Mouse (Mus musculus): Measurements from ENCODE around the gene Mrpl12. TPM values are rescaled to one million over a fixed set of nuclear protein-coding genes. Genes with fewer than 3 reads are reported as not detected.
A peak's percentile ranks its signal among the peaks of the same experiment; 100 is the strongest.

The Mrpl12 gene
- 139 and 141 TPM in 2 replicates for polyA plus RNA-seq (2014; fragmentation: Nextera tagmentation; extraction: Ambion mirVana)

- peak; percentile 92 for ATAC-seq (ENCODE audit: low FRiP score)
- peak; percentile 96 for DNase-seq (ENCODE audit: low spot score)
- peak within 1 kb of the TSS; percentile 91 for H3K9ac ChIP-seq (ENCODE audit: low read depth, low read length)
- peaks cover 10% of the 10 kb centered on the region; the same call in 1 of the 2 replicates for H3K36me3 ChIP-seq (ENCODE audit: control insufficient read depth, insufficient read depth, low read length)
- no peaks in the 10 kb centered on the region for H3K9me3 ChIP-seq (ENCODE audit: control insufficient read depth, low read length)
- peak within 1 kb of the TSS; percentile 82 for H3K27ac ChIP-seq (ENCODE audit: low read depth, low read length)
- peak within 1 kb of the TSS; percentile 54 for H3K4me2 ChIP-seq (replicated peaks; ENCODE audit: low read depth, low read length)
- H3K4me3 ChIP-seq (ENCODE audit: low read depth, low read length): peak within 1 kb of the TSS; percentile 99
- peaks cover 5% of the 10 kb centered on the region for H3K4me1 ChIP-seq (replicated peaks; ENCODE audit: control insufficient read depth, insufficient read depth, low read length)
- WGBS: under 1% methylated on average over 57 of the region's 60 CpGs
- H3K27me3 ChIP-seq (ENCODE audit: control insufficient read depth, insufficient read depth, low read length): no peaks in the 10 kb centered on the region
Measured at GRCm38 (mm10) chr11:120484265-120484981, at the start of gene Mrpl12. Mrpl12 (plus strand) TSS chr11:120484613.

- Histone ChIP-seq H3K36me3 (ENCODE audit: control insufficient read depth, insufficient read depth, low read length) (peaks cover 4% of the 10 kb centered on the region; the same call in 1 of the 2 replicates), H3K27ac (ENCODE audit: low read depth, low read length) (peak within 1 kb of the TSS; percentile 63), H3K9me3 (ENCODE audit: control insufficient read depth, low read length) (no peaks in the 10 kb centered on the region), H3K4me3 (ENCODE audit: low read depth, low read length) (peak within 1 kb of the TSS; percentile 94), H3K9ac (ENCODE audit: low read depth, low read length) (peak within 1 kb of the TSS; percentile 98), H3K4me1 (replicated peaks; ENCODE audit: control insufficient read depth, insufficient read depth, low read length) (peaks cover 7% of the 10 kb centered on the region), H3K4me2 (replicated peaks; ENCODE audit: low read depth, low read length) (peak within 1 kb of the TSS; percentile 90), H3K27me3 (ENCODE audit: control insufficient read depth, insufficient read depth, low read length) (no peaks in the 10 kb centered on the region)
- under 1% methylated on average over 74 of the region's 77 CpGs for WGBS
- ATAC-seq (ENCODE audit: low FRiP score): peak; percentile 87
- DNase-seq (ENCODE audit: low spot score): peak; percentile 95
Measured at GRCm38 (mm10) chr11:120437152-120437856, 47.1 kb upstream of the Mrpl12 start, which contains the start of gene Nploc4. Nploc4 (minus strand) TSS chr11:120437708.

- 31% methylated on average over 12 of the region's 12 CpGs for WGBS
- no peak for ATAC-seq (ENCODE audit: low FRiP score)
- H3K36me3 ChIP-seq (ENCODE audit: control insufficient read depth, insufficient read depth, low read length): no peaks in the 10 kb centered on the region; the same call in 1 of the 2 replicates
- H3K9ac ChIP-seq (ENCODE audit: low read depth, low read length): peak overlapping the region; percentile 98; the same call in 1 of the 2 replicates
- peak overlapping the region; percentile 94 for H3K4me3 ChIP-seq (ENCODE audit: low read depth, low read length)
- no peak overlapping the region for H3K27ac ChIP-seq (ENCODE audit: low read depth, low read length)
- H3K27me3 ChIP-seq (ENCODE audit: control insufficient read depth, insufficient read depth, low read length): no peaks in the 10 kb centered on the region
- H3K9me3 ChIP-seq (ENCODE audit: control insufficient read depth, low read length): no peaks in the 10 kb centered on the region
- H3K4me2 ChIP-seq (replicated peaks; ENCODE audit: low read depth, low read length): peak overlapping the region; percentile 90; the same call in 1 of the 2 replicates
- DNase-seq (ENCODE audit: low spot score): no peak
- peaks cover 7% of the 10 kb centered on the region for H3K4me1 ChIP-seq (replicated peaks; ENCODE audit: control insufficient read depth, insufficient read depth, low read length)
Measured at GRCm38 (mm10) chr11:120437857-120438385, 46.5 kb upstream of the Mrpl12 start.

DNA sequence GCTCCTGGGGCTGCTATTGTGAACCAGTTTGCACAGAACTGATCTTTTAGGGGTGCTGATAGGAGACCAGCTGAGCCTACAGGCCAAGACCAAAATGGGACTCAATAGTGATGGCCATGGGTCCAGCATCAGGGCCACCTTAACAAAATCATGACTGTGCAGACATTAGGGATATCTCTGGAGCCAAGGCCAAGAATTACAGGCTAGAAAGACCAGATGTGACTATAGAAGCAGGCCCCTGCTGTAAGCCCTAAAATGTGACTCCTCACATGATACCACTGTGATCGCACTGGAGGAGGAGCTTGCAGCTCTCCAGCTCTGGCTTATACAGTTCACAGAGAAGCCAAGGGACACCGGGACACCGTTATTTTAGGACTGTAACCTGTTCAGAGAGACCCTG lies 42.1 kb upstream of the Mrpl12 start, which contains the start of gene Tspan10:
TSS of gene Tspan10 (plus strand) at position 301 of the 400 bp plus-strand sequence.
- Histone ChIP-seq H3K4me2 (replicated peaks; ENCODE audit: low read depth, low read length) (no peak within 1 kb of the TSS), H3K36me3 (ENCODE audit: control insufficient read depth, insufficient read depth, low read length) (no peaks in the 10 kb centered on the region), H3K9me3 (ENCODE audit: control insufficient read depth, low read length) (no peaks in the 10 kb centered on the region), H3K4me1 (replicated peaks; ENCODE audit: control insufficient read depth, insufficient read depth, low read length) (no peaks in the 10 kb centered on the region), H3K27ac (ENCODE audit: low read depth, low read length) (no peak within 1 kb of the TSS), H3K27me3 (ENCODE audit: control insufficient read depth, insufficient read depth, low read length) (no peaks in the 10 kb centered on the region), H3K9ac (ENCODE audit: low read depth, low read length) (0 out of 2 replicates have a peak within 1 kb of the TSS, but pooled peaks have one; percentile 16), H3K4me3 (ENCODE audit: low read depth, low read length) (no peak within 1 kb of the TSS)
- 93% methylated on average over 3 of the region's 3 CpGs for WGBS
- no peak for ATAC-seq (ENCODE audit: low FRiP score)
- no peak for DNase-seq (ENCODE audit: low spot score)

GRCm38 (mm10) chr11:120442765-120443280 lies 41.6 kb upstream of the Mrpl12 start:
- H3K4me3 ChIP-seq (ENCODE audit: low read depth, low read length): no peak overlapping the region
- no peak overlapping the region for H3K4me2 ChIP-seq (replicated peaks; ENCODE audit: low read depth, low read length)
- no peaks in the 10 kb centered on the region for H3K4me1 ChIP-seq (replicated peaks; ENCODE audit: control insufficient read depth, insufficient read depth, low read length)
- no peak overlapping the region for H3K9ac ChIP-seq (ENCODE audit: low read depth, low read length)
- no peaks in the 10 kb centered on the region for H3K27me3 ChIP-seq (ENCODE audit: control insufficient read depth, insufficient read depth, low read length)
- no peak overlapping the region for H3K27ac ChIP-seq (ENCODE audit: low read depth, low read length)
- H3K36me3 ChIP-seq (ENCODE audit: control insufficient read depth, insufficient read depth, low read length): no peaks in the 10 kb centered on the region
- H3K9me3 ChIP-seq (ENCODE audit: control insufficient read depth, low read length): no peaks in the 10 kb centered on the region
- ATAC-seq (ENCODE audit: low FRiP score) (no peak), DNase-seq (ENCODE audit: low spot score) (no peak)
- 89% methylated on average over 3 of the region's 3 CpGs for WGBS

DNA sequence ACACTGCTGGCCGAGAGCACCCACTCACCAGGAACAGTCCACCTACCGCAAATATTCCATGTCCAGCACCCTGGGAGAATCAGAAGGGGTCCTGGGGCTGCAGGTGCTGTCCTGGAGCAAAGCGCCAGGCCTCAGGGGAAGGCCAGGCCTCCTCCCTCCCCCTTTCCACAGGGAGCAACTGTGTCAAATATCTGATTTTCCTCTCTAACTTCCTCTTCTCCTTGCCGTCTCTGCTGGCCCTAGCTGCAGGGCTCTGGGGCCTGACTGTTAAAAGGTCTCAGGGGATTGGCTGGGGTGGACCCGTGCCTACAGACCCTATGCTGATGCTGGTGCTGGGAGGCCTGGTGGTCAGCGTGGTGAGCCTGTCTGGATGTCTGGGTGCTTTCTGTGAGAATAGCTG lies 40.3 kb upstream of the Mrpl12 start:
- H3K9ac ChIP-seq (ENCODE audit: low read depth, low read length): no peak overlapping the region
- no peaks in the 10 kb centered on the region for H3K4me1 ChIP-seq (replicated peaks; ENCODE audit: control insufficient read depth, insufficient read depth, low read length)
- no peaks in the 10 kb centered on the region for H3K27me3 ChIP-seq (ENCODE audit: control insufficient read depth, insufficient read depth, low read length)
- H3K4me2 ChIP-seq (replicated peaks; ENCODE audit: low read depth, low read length): no peak overlapping the region
- H3K36me3 ChIP-seq (ENCODE audit: control insufficient read depth, insufficient read depth, low read length): no peaks in the 10 kb centered on the region
- H3K9me3 ChIP-seq (ENCODE audit: control insufficient read depth, low read length): no peaks in the 10 kb centered on the region
- WGBS: 69% methylated on average over 6 of the region's 6 CpGs
- no peak for ATAC-seq (ENCODE audit: low FRiP score)
- no peak overlapping the region for H3K27ac ChIP-seq (ENCODE audit: low read depth, low read length)
- H3K4me3 ChIP-seq (ENCODE audit: low read depth, low read length): no peak overlapping the region
- DNase-seq (ENCODE audit: low spot score): no peak

DNA sequence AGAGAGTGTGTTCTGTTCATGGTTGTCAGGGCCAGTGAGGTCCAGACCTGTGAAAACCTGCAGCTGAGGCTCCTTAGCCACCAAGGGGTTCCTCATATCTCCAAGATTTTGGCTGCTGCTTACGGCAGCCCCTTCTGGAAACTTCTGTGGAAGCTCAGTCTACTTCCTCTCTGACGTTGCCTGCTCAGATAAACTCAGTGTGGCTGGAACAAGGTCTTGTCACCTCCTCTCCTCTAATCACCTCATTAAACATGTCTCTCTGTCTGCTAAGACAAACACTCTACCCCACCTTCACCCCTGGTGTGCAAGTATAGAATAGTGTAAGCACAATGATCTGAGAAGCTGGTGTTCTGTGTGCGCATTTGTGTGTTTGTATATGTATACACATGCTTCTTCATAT lies 38.9 kb upstream of the Mrpl12 start:
- Histone ChIP-seq H3K9ac (ENCODE audit: low read depth, low read length) (no peak overlapping the region), H3K27ac (ENCODE audit: low read depth, low read length) (no peak overlapping the region), H3K9me3 (ENCODE audit: control insufficient read depth, low read length) (no peaks in the 10 kb centered on the region), H3K4me3 (ENCODE audit: low read depth, low read length) (no peak overlapping the region), H3K4me2 (replicated peaks; ENCODE audit: low read depth, low read length) (no peak overlapping the region), H3K36me3 (ENCODE audit: control insufficient read depth, insufficient read depth, low read length) (no peaks in the 10 kb centered on the region), H3K27me3 (ENCODE audit: control insufficient read depth, insufficient read depth, low read length) (no peaks in the 10 kb centered on the region), H3K4me1 (replicated peaks; ENCODE audit: control insufficient read depth, insufficient read depth, low read length) (no peaks in the 10 kb centered on the region)
- 88% methylated on average over 3 of the region's 3 CpGs for WGBS
- no peak for DNase-seq (ENCODE audit: low spot score)
- no peak for ATAC-seq (ENCODE audit: low FRiP score)

DNA sequence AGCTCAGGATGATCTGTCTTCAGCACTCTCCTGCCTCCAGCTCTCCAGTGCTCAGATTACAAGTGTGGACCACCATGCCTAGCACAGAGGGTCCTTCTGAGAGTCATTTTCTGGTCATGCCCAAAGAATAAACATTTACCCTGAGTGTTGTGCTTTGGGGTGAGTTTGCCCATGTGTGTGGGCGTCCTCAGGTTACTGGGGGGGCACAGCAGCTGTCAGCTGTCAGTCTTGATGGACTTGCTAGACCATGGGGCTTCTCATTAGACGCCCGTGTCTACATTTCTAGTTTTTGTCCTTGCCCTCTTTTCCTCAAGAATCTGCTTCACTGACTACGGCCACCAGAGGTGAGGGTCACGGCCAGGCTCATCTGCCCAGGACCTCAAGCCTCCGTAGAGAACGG lies 37.2 kb upstream of the Mrpl12 start:
- Histone ChIP-seq H3K4me3 (ENCODE audit: low read depth, low read length) (no peak overlapping the region), H3K27me3 (ENCODE audit: control insufficient read depth, insufficient read depth, low read length) (no peaks in the 10 kb centered on the region), H3K4me2 (replicated peaks; ENCODE audit: low read depth, low read length) (no peak overlapping the region), H3K27ac (ENCODE audit: low read depth, low read length) (no peak overlapping the region), H3K9me3 (ENCODE audit: control insufficient read depth, low read length) (no peaks in the 10 kb centered on the region), H3K36me3 (ENCODE audit: control insufficient read depth, insufficient read depth, low read length) (no peaks in the 10 kb centered on the region), H3K4me1 (replicated peaks; ENCODE audit: control insufficient read depth, insufficient read depth, low read length) (no peaks in the 10 kb centered on the region), H3K9ac (ENCODE audit: low read depth, low read length) (no peak overlapping the region)
- ATAC-seq (ENCODE audit: low FRiP score): no peak
- no peak for DNase-seq (ENCODE audit: low spot score)
- WGBS: 73% methylated on average over 7 of the region's 7 CpGs
